Mouse (Mus musculus) intestine, postnatal 0 days (tissue): ENCODE results near the gene BC037034. TPM values are rescaled to one million over a fixed set of nuclear protein-coding genes. Genes with fewer than 3 reads are reported as not detected.

ENCODE experiments used
- ATAC-seq: fragments of 200-750 bp; cut with Nextera tagmentation; 2 replicates; pipeline ENCODE4 v1.8.0; 2017; ENCODE audit warnings: mild to moderate bottlenecking, moderate TSS enrichment, moderate library complexity
- H3K27ac ChIP-seq: fragments of 300-500 bp; sonication (generic); 2 replicates; pipeline ENCODE4 v1.5.1; 2014; ENCODE audit warnings: mild to moderate bottlenecking, low read depth, low read length, moderate library complexity
- H3K27me3 ChIP-seq: fragments of 300-500 bp; sonication (generic); replicated peaks from 2 replicates; pipeline ENCODE4 v1.6.1; 2014; ENCODE audit warnings: low read length, mixed read lengths; ENCODE audit not compliant: control insufficient read depth, insufficient read depth
- H3K36me3 ChIP-seq: fragments of 300-500 bp; sonication (generic); 2 replicates; pipeline ENCODE4 v1.6.1; 2014; ENCODE audit warnings: mild to moderate bottlenecking, moderate library complexity; ENCODE audit not compliant: control insufficient read depth, insufficient read depth
- H3K4me1 ChIP-seq: fragments of 300-500 bp; sonication (generic); replicated peaks from 2 replicates; pipeline ENCODE4 v1.6.1; 2014; ENCODE audit warnings: antibody characterized with exemption, low read length, mixed read lengths; ENCODE audit not compliant: control insufficient read depth, insufficient read depth
- H3K4me2 ChIP-seq: fragments of 300-500 bp; sonication (generic); replicated peaks from 2 replicates; pipeline ENCODE4 v1.6.1; 2014; ENCODE audit warnings: low read depth, mild to moderate bottlenecking, moderate library complexity
- H3K4me3 ChIP-seq: fragments of 300-500 bp; sonication (generic); 2 replicates; pipeline ENCODE4 v1.5.1; 2014; ENCODE audit warnings: low read depth, low read length
- H3K9ac ChIP-seq: fragments of 300-500 bp; sonication (generic); 2 replicates; pipeline ENCODE4 v1.6.1; 2014; ENCODE audit warnings: mild to moderate bottlenecking, low read depth, low read length
- H3K9me3 ChIP-seq: fragments of 300-500 bp; sonication (generic); 2 replicates; pipeline ENCODE4 v1.6.1; 2016; ENCODE audit warnings: mixed run types; ENCODE audit not compliant: control insufficient read depth
- CTCF ChIP-seq: sonication (generic); IDR thresholded peaks from 2 replicates; pipeline ENCODE4 v1.5.1; 2016; ENCODE audit warnings: low read depth, mild to moderate bottlenecking, control low read depth, antibody characterized with exemption, moderate library complexity
- WGBS: fragments of 180-500 bp; shearing (Covaris S2); extraction: QIAGEN DNeasy Blood & Tissue Kit; methylation state at CpG from one replicate; pipeline ENCODE4 v1.1.7; 2014; 5-methylcytosine and 5-hydroxymethylcytosine counted together
- polyA plus RNA-seq: library from polyadenylated mRNA; unstranded; fragments of >200 nt; fragmentation: Nextera tagmentation; extraction: Ambion mirVana; gene quantifications from 2 replicates; pipeline ENCODE4 v1.2.1, GENCODE M21; 2015

Gene BC037034
- polyA plus RNA-seq, 1 experiment from 2014 or later, result 4.8 TPM

DNA sequence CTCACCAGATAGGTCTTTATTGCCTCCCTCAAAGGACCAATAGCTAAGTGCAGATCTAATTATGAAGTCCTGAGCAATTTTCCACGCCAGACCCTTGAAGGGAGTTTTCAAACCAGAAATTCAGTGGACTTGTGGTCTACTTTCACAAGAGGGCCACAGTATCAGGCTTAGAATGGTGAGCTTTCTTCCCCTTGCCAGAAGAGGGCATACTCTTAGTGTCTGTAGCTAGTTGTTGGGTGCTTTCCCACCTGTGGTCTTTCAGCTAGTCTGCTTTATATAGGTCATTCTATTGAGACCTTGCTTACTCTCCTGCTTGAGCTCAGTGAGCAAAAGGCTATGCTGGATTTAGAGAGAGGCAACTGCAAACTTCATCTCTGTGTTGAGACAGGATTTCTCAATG, 19.7 kb upstream of the BC037034 start:
- TF ChIP-seq CTCF, result peak; percentile 58
- 64% methylated on average over 1 of the region's 1 CpGs for WGBS
- Histone ChIP-seq H3K4me1 (no peaks in the 10 kb centered on the region), H3K4me3 (no peak overlapping the region), H3K9ac (no peak overlapping the region), H3K9me3 (no peaks in the 10 kb centered on the region), H3K36me3 (no peaks in the 10 kb centered on the region), H3K27ac (no peak overlapping the region), H3K4me2 (no peak overlapping the region), H3K27me3 (no peaks in the 10 kb centered on the region)
- no peak for ATAC-seq

DNA sequence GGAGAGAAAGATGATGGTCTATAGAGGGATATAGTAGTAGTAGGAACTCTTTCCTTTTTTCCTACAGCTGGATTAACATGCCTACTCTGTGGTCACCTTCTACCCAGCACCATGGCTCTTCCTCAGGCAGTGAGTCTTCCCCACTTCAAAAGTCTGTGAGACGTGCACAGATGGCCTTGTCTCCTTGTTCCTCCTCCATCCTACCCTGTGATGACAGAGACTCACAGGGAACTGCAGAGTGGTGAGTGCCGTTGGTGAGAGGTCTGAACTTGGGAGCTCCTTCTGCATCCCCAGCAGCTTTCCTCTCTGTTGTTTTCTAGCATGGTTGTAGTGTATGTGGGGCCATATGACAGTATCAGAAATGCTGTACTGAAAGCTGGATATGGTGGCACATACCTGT, 18.0 kb upstream of the BC037034 start:
- no peaks in the 10 kb centered on the region for H3K9me3 ChIP-seq

DNA sequence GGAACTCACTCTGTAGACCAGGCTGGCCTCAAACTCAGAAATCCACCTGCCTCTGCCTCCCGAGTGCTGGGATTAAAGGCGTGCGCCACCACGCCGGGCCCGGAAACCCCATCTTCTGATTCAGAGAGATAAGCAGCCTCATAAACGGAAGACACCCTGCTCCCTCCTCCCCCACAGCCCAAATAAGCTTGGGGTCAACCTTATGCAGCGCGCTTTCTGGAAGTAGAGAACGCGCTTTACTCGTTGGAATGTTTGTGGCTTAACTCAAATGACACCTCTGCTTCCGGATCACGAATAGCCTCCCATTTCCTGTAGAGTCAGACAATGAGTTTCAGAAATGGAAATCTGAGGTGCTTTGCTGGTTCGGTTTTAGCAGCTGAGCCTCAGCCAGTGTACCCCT, 17.0 kb upstream of the BC037034 start:
- Histone ChIP-seq H3K4me3 (no peak overlapping the region), H3K9ac (no peak overlapping the region), H3K4me2 (no peak overlapping the region), H3K4me1 (no peaks in the 10 kb centered on the region), H3K9me3 (no peaks in the 10 kb centered on the region), H3K27ac (no peak overlapping the region), H3K36me3 (no peaks in the 10 kb centered on the region), H3K27me3 (no peaks in the 10 kb centered on the region)
- WGBS, result 93% methylated on average over 14 of the region's 15 CpGs
- ATAC-seq, result no peak
- no peak for TF ChIP-seq CTCF

More for the DNA sequence above, 18.0 kb upstream of the BC037034 start:
- TF ChIP-seq CTCF, result no peak
- Histone ChIP-seq H3K27me3 (no peaks in the 10 kb centered on the region), H3K36me3 (no peaks in the 10 kb centered on the region), H3K4me2 (no peak overlapping the region), H3K9ac (no peak overlapping the region), H3K4me3 (no peak overlapping the region), H3K4me1 (no peaks in the 10 kb centered on the region), H3K27ac (no peak overlapping the region)
- no peak for ATAC-seq
- WGBS, result 80% methylated on average over 2 of the region's 2 CpGs

DNA sequence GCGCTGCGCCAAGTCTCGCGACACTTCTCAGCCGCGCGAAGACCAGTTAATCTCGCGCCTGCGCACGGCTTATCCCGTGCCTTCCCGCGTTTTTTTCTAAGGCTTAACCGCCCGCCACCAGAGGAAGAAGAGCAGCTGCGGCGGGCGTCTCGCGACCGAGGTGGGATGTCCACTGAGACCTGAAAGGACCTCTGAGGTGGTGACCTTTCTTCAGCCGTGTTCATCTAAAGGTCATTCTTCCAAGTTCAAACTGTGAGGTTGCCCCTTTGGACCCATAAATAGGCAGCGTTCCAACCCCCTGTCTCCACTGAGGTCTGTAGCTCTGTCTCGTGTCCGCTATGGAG, 16.6 kb upstream of the BC037034 start:
- ATAC-seq, result no peak
- TF ChIP-seq CTCF, result no peak
- no peak overlapping the region for H3K27ac ChIP-seq
- H3K9ac ChIP-seq, result no peak overlapping the region
- no peaks in the 10 kb centered on the region for H3K36me3 ChIP-seq
- H3K4me3 ChIP-seq, result peak overlapping the region; percentile 53; the same call in 1 of the 2 replicates
- WGBS, result 22% methylated on average over 26 of the region's 26 CpGs
- peak overlapping the region; percentile 88 for H3K4me2 ChIP-seq
- H3K4me1 ChIP-seq, result no peaks in the 10 kb centered on the region
- no peaks in the 10 kb centered on the region for H3K27me3 ChIP-seq
- no peaks in the 10 kb centered on the region for H3K9me3 ChIP-seq

DNA sequence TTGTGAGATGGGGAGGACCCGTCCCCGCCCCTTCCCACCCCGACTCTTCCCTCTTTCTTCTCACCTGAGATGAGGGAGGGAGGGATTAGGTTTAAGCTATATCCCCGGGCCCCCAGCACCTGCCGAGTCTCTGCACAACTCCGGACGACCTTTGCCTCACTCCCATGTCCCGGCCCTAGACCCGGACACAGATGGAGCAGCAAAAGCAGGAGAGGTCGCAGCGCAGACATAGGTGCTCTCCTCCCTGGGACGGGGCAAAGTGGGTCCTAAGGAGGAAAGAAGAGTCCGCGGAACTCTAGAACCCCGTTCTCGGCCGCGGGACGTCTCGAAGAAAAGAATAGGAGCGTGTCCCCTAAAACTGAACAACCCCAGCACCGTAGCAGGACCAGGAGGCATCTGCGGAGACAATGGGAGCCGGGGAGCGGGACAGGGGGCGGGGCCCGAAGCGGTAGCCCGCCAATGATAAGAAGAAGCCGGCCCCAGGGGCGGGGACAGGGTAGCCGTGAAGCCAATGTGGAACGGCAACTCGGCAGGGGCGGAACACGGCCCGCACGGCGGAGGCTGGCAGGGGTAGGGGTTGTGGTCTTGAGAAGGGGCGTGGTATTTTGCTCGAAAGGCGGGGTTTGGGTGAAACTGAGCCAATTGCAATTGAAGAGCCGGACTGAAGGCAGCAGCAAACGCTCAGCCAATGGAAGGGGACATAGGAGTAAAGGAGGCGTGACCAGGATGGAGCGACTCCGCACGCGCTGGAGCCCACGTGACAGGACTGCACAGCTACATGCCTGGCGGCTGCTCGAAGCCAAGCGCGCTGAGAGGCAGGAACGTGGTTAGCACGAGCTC, 16.0 kb upstream of the BC037034 start, which contains the start of the genes Gm43720, Gpc2 and Stag3:
Gm43720 (minus strand) TSS at position 374 of the 840 bp plus-strand sequence.
Gpc2 (minus strand) TSS at position 421 of the 840 bp plus-strand sequence.
Stag3 (plus strand) TSS at position 656 of the 840 bp plus-strand sequence.
- Histone ChIP-seq H3K9me3 (no peaks in the 10 kb centered on the region), H3K4me2 (peak within 1 kb of the TSS; percentile 88), H3K9ac (peak within 1 kb of the TSS; percentile 22; the same call in 1 of the 2 replicates), H3K36me3 (no peaks in the 10 kb centered on the region), H3K4me3 (peak within 1 kb of the TSS; percentile 53), H3K4me1 (no peaks in the 10 kb centered on the region), H3K27me3 (no peaks in the 10 kb centered on the region), H3K27ac (no peak within 1 kb of the TSS)
- TF ChIP-seq CTCF, result no peak
- under 1% methylated on average over 56 of the region's 56 CpGs for WGBS
- peak; percentile 97 for ATAC-seq

DNA sequence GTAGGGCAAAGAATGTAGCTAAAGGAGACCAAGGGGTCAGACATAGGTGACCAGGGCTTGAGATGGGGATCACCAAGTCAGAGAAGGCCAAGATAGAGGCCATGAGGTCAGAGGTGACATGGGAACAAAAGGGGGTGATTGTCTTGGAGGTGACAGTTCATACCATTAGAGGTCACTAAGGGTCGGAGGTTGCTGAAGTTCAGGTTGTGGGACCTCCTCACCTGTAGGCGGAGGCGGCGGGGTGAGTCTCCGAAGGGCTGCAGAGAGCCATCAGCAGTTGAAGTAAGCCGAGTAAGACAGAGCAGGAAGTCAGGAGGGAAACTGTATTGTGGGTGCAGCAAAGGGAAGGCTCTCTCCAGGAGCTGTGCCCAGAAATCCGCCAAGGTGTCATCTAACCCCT, 14.2 kb upstream of the BC037034 start:
- no peak for ATAC-seq
- Histone ChIP-seq H3K4me2 (no peak overlapping the region), H3K27ac (no peak overlapping the region), H3K36me3 (no peaks in the 10 kb centered on the region), H3K4me3 (no peak overlapping the region), H3K4me1 (no peaks in the 10 kb centered on the region), H3K27me3 (no peaks in the 10 kb centered on the region; the same call in 1 of the 2 replicates), H3K9me3 (no peaks in the 10 kb centered on the region), H3K9ac (no peak overlapping the region)
- WGBS, result 84% methylated on average over 7 of the region's 7 CpGs
- no peak for TF ChIP-seq CTCF
